Mouse (Mus musculus): ENCODE measurements around the gene Carmil3.
A peak's percentile ranks its signal among the peaks of the same experiment; 100 is the strongest.

Gene Carmil3

GRCm38 (mm10) chr14:55544334-55544733, 53.9 kb downstream of the Carmil3 start:
- DNase-seq: peak; percentile 43

GRCm38 (mm10) chr14:55550191-55550590, 59.7 kb downstream of the Carmil3 start:
- no peak for DNase-seq

GRCm38 (mm10) chr14:55551347-55551746, 60.9 kb downstream of the Carmil3 start:
- DNase-seq: no peak

- no peak for DNase-seq
These were observed 61.3 kb downstream of the Carmil3 start for GRCm38 (mm10) chr14:55551794-55552193.

GRCm38 (mm10) chr14:55554635-55555034, 64.2 kb downstream of the Carmil3 start:
- DNase-seq: no peak

GRCm38 (mm10) chr14:55555788-55556187, 65.3 kb downstream of the Carmil3 start:
- no peak for DNase-seq

- peak; percentile 92 for DNase-seq
These were observed 66.6 kb downstream of the Carmil3 start for GRCm38 (mm10) chr14:55557003-55557402.

DNA sequence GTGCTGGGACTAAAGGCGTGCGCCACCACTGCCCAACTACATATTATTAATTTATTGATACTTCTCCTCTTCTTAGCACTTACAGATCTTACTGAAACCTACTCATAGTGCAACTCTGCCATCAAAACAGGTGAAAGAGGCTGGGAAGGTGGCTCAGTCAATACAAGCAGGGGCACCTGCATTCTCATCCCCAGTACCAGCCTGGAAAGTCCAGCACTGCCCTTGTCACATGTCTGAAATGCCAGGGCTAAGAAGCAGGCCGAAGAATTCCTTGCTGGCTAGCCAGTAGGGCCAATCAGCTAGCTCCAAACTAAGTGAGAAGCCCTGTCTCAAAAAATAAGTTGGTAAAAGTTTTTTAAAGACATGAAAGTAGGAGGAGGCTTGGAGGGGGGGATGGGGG, 67.1 kb downstream of the Carmil3 start:
- no peak for DNase-seq

Measured in kidney, postnatal 10 days (tissue).